Mouse (Mus musculus): ENCODE results near the gene H2-Ob. TPM values are rescaled to one million over a fixed set of nuclear protein-coding genes. Genes with fewer than 3 reads are reported as not detected.

The H2-Ob gene
- polyA plus RNA-seq, 1 experiment, result 15.1 TPM

GRCm38 (mm10) chr17:34197904-34198520 is 40.7 kb upstream of the H2-Ob start:
- TF ChIP-seq CTCF (conservative IDR thresholded peaks at IDR 0.05; ENCODE audit: insufficient read depth, insufficient read length, low read depth, low read length), result no peak
- TF ChIP-seq POLR2A (IDR thresholded peaks at IDR 0.05; ENCODE audit: low read depth, low read length), result no peak
- Histone ChIP-seq H3K27ac (ENCODE audit: insufficient read depth, low read depth, low read length) (peak overlapping the region; percentile 26), H3K36me3 (ENCODE audit: control insufficient read depth, insufficient read depth, low read length) (no peaks in the 10 kb centered on the region), H3K27me3 (replicated peaks; ENCODE audit: control insufficient read depth, insufficient read depth, low read length) (no peaks in the 10 kb centered on the region), H3K4me1 (ENCODE audit: control insufficient read depth, insufficient read depth, low read length) (no peaks in the 10 kb centered on the region), H3K4me3 (ENCODE audit: insufficient read depth, low read depth, low read length) (peak overlapping the region; percentile 67)
- DNase-seq, result peak; percentile 76
- under 1% methylated on average over 32 of the region's 32 CpGs for WGBS

GRCm38 (mm10) chr17:34198521-34198912 is 40.2 kb upstream of the H2-Ob start:
- Histone ChIP-seq H3K27ac (ENCODE audit: insufficient read depth, low read depth, low read length) (peak overlapping the region; percentile 26; the same call in 1 of the 2 replicates), H3K27me3 (replicated peaks; ENCODE audit: control insufficient read depth, insufficient read depth, low read length) (no peaks in the 10 kb centered on the region)

GRCm38 (mm10) chr17:34199050-34199619 is 39.6 kb upstream of the H2-Ob start:
- no peak for DNase-seq
- H3K36me3 ChIP-seq (ENCODE audit: control insufficient read depth, insufficient read depth, low read length), result no peaks in the 10 kb centered on the region
- H3K27me3 ChIP-seq (replicated peaks; ENCODE audit: control insufficient read depth, insufficient read depth, low read length), result no peaks in the 10 kb centered on the region
- H3K4me3 ChIP-seq (ENCODE audit: insufficient read depth, low read depth, low read length), result peak overlapping the region; percentile 67
- H3K27ac ChIP-seq (ENCODE audit: insufficient read depth, low read depth, low read length), result no peak overlapping the region
- TF ChIP-seq CTCF (conservative IDR thresholded peaks at IDR 0.05; ENCODE audit: insufficient read depth, insufficient read length, low read depth, low read length), result no peak
- TF ChIP-seq POLR2A (IDR thresholded peaks at IDR 0.05; ENCODE audit: low read depth, low read length), result no peak
- 75% methylated on average over 12 of the region's 12 CpGs for WGBS
- H3K4me1 ChIP-seq (ENCODE audit: control insufficient read depth, insufficient read depth, low read length), result peaks cover 3% of the 10 kb centered on the region; the same call in 1 of the 2 replicates

More at GRCm38 (mm10) chr17:34198521-34198912, 40.2 kb upstream of the H2-Ob start:
- WGBS, result 18% methylated on average over 11 of the region's 11 CpGs
- no peaks in the 10 kb centered on the region for H3K4me1 ChIP-seq (ENCODE audit: control insufficient read depth, insufficient read depth, low read length)
- H3K36me3 ChIP-seq (ENCODE audit: control insufficient read depth, insufficient read depth, low read length), result no peaks in the 10 kb centered on the region
- H3K4me3 ChIP-seq (ENCODE audit: insufficient read depth, low read depth, low read length), result peak overlapping the region; percentile 67
- DNase-seq, result no peak
- no peak for TF ChIP-seq POLR2A (IDR thresholded peaks at IDR 0.05; ENCODE audit: low read depth, low read length)
- no peak for TF ChIP-seq CTCF (conservative IDR thresholded peaks at IDR 0.05; ENCODE audit: insufficient read depth, insufficient read length, low read depth, low read length)

GRCm38 (mm10) chr17:34200047-34200446 is 38.7 kb upstream of the H2-Ob start:
- Histone ChIP-seq H3K4me1 (ENCODE audit: control insufficient read depth, insufficient read depth, low read length) (peaks cover 3% of the 10 kb centered on the region; the same call in 1 of the 2 replicates), H3K27me3 (replicated peaks; ENCODE audit: control insufficient read depth, insufficient read depth, low read length) (no peaks in the 10 kb centered on the region), H3K27ac (ENCODE audit: insufficient read depth, low read depth, low read length) (no peak overlapping the region), H3K36me3 (ENCODE audit: control insufficient read depth, insufficient read depth, low read length) (no peaks in the 10 kb centered on the region), H3K4me3 (ENCODE audit: insufficient read depth, low read depth, low read length) (no peak overlapping the region)
- WGBS, result 89% methylated on average over 10 of the region's 10 CpGs
- TF ChIP-seq POLR2A (IDR thresholded peaks at IDR 0.05; ENCODE audit: low read depth, low read length) (no peak), CTCF (conservative IDR thresholded peaks at IDR 0.05; ENCODE audit: insufficient read depth, insufficient read length, low read depth, low read length) (no peak)
- DNase-seq, result no peak

GRCm38 (mm10) chr17:34200772-34201505 is 37.8 kb upstream of the H2-Ob start:
- TF ChIP-seq POLR2A (IDR thresholded peaks at IDR 0.05; ENCODE audit: low read depth, low read length), result no peak
- TF ChIP-seq CTCF (conservative IDR thresholded peaks at IDR 0.05; ENCODE audit: insufficient read depth, insufficient read length, low read depth, low read length), result no peak
- Histone ChIP-seq H3K36me3 (ENCODE audit: control insufficient read depth, insufficient read depth, low read length) (no peaks in the 10 kb centered on the region), H3K27ac (ENCODE audit: insufficient read depth, low read depth, low read length) (no peak overlapping the region), H3K4me3 (ENCODE audit: insufficient read depth, low read depth, low read length) (no peak overlapping the region), H3K4me1 (ENCODE audit: control insufficient read depth, insufficient read depth, low read length) (peaks cover 6% of the 10 kb centered on the region; the same call in 1 of the 2 replicates), H3K27me3 (replicated peaks; ENCODE audit: control insufficient read depth, insufficient read depth, low read length) (no peaks in the 10 kb centered on the region)
- WGBS, result 90% methylated on average over 16 of the region's 16 CpGs
- DNase-seq, result no peak

DNA sequence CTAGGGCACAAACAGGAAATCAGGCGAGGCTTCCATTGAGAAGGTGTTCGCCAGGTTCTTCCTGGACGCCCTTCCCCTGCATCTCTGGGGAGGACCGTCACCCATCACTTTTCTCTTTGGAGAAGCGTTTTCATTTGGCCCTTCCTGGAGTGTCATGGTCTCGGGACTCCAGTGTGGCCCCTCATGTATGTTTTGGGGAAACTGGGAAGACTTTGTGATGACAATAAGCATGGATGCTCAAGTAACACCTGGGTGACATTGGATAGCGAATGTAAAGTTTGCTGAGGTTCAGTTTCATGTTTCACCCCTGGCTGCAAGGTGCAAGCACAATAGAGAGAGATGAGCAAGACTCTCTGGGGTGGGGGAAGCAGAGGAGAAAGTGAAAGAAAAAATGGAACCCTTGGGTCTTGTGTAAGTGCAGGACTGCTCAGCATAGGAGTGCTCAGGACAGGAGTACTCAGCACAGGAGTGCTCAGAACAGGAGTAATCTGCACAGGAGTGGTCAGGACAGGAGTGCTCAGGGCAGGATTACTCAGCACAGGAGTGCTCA is 37.1 kb upstream of the H2-Ob start:
- H3K27ac ChIP-seq (ENCODE audit: insufficient read depth, low read depth, low read length), result no peak overlapping the region
- no peak overlapping the region for H3K4me3 ChIP-seq (ENCODE audit: insufficient read depth, low read depth, low read length)
- 84% methylated on average over 7 of the region's 7 CpGs for WGBS
- TF ChIP-seq CTCF (conservative IDR thresholded peaks at IDR 0.05; ENCODE audit: insufficient read depth, insufficient read length, low read depth, low read length) (no peak), POLR2A (IDR thresholded peaks at IDR 0.05; ENCODE audit: low read depth, low read length) (no peak)
- H3K36me3 ChIP-seq (ENCODE audit: control insufficient read depth, insufficient read depth, low read length), result no peaks in the 10 kb centered on the region
- H3K4me1 ChIP-seq (ENCODE audit: control insufficient read depth, insufficient read depth, low read length), result peaks cover 6% of the 10 kb centered on the region; the same call in 1 of the 2 replicates
- H3K27me3 ChIP-seq (replicated peaks; ENCODE audit: control insufficient read depth, insufficient read depth, low read length), result no peaks in the 10 kb centered on the region
- DNase-seq, result no peak

Data from kidney, adult 2 months (tissue).